Mouse (Mus musculus) C2C12 (cell line): ENCODE results near the gene Rpusd2.

ENCODE experiments used
- CEBPB ChIP-seq: IDR thresholded peaks from one replicate; pipeline ENCODE4 v1.6.1; 2011; ENCODE audit warnings: low read depth, mild to moderate bottlenecking, control low read depth, moderate library complexity
- CTCF ChIP-seq: IDR thresholded peaks from one replicate; pipeline ENCODE4 v1.5.1; 2011; ENCODE audit not compliant: control insufficient read depth, insufficient read depth, insufficient read length

DNA sequence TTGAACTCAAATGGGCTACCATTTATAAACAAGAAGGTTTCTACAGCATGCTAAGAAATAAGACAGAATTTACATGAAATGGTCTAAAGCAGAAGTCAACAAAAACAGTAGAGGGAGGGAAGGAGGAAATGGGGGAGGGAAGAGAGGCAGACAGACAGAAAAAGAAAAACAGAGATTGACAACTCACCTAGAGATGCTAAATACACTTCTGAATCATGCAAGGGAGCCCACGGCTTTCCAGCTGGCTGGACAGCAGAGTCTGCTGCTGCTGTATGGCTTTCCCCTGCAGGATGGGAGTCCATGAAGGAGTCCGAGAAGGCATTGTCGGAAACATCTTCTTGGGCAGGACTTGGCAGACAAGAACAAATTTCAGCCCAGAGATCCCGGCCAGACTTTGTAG lies 7.6 kb upstream of the Rpusd2 start:
- no peak for TF ChIP-seq CEBPB
- no peak for TF ChIP-seq CTCF
